Mouse (Mus musculus) C2C12 (cell line): ENCODE data around the gene Mrpl33.

Source experiments
- CEBPB ChIP-seq: IDR thresholded peaks from one replicate; pipeline ENCODE4 v1.6.1; 2011; ENCODE audit warnings: low read depth, mild to moderate bottlenecking, control low read depth, moderate library complexity
- CTCF ChIP-seq: IDR thresholded peaks from one replicate; pipeline ENCODE4 v1.5.1; 2011; ENCODE audit not compliant: control insufficient read depth, insufficient read depth, insufficient read length
- FOSL1 ChIP-seq: IDR thresholded peaks from one replicate; pipeline ENCODE4 v1.8.0; 2011; ENCODE audit warnings: mild to moderate bottlenecking, low read length; ENCODE audit not compliant: poor library complexity, insufficient read depth, severe bottlenecking
- MAX ChIP-seq: IDR thresholded peaks from one replicate; pipeline ENCODE4 v1.6.1; 2011; ENCODE audit warnings: mild to moderate bottlenecking, control low read depth
- MYOD1 ChIP-seq: IDR thresholded peaks from one replicate; pipeline ENCODE4 v1.6.1; 2011; ENCODE audit warnings: low read depth; ENCODE audit not compliant: control insufficient read depth, insufficient read length
- MYOG ChIP-seq: IDR thresholded peaks from one replicate; pipeline ENCODE4 v1.6.1; 2011; ENCODE audit not compliant: control insufficient read depth, insufficient read length; ENCODE audit errors: extremely low read depth
- USF1 ChIP-seq: IDR thresholded peaks from one replicate; pipeline ENCODE4 v1.6.1; 2011; ENCODE audit warnings: low read depth, mild to moderate bottlenecking, control low read depth, moderate library complexity

DNA sequence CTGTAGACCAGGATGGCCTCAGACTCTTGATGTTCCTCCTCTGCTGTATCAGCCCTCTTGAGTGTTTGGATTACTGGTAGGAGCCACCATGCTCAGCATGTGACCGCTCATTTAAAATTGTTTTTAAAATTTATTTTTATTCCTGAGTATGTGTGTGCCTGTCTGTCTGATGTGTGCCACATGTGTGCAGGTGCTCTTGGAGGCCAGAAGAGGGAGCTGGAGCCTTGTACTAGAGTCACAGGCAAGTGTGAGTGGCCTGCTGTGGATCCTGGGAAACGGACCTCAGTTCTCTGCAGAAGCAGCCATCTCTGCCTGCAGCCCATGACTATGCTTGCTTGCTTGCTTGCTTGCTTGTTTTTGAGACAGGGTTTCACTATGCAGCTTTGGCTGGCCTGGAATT, 2.4 kb downstream of the Mrpl33 start:
- TF ChIP-seq CTCF (no peak), MYOD1 (no peak), MYOG (no peak), FOSL1 (no peak), USF1 (no peak), CEBPB (no peak), MAX (no peak)
